Mouse (Mus musculus) c-Kit-positive CD71-positive TER-119-positive erythroid progenitor cells, embryonic 14.5 days (primary cell): ENCODE measurements around the gene Acsbg1.

ENCODE experiments used
- DNase-seq: peaks from one replicate; pipeline ENCODE4 v3.0.0-alpha.2; 2013; ENCODE audit warnings: low spot score

The Acsbg1 gene

GRCm38 (mm10) chr9:54668455-54668854, 6.8 kb upstream of the Acsbg1 start:
- DNase-seq = no peak

GRCm38 (mm10) chr9:54666116-54666515, 4.4 kb upstream of the Acsbg1 start:
- no peak for DNase-seq

- no peak for DNase-seq
Observed at GRCm38 (mm10) chr9:54664358-54664757, 2.7 kb upstream of the Acsbg1 start.

- DNase-seq = no peak
Observed at GRCm38 (mm10) chr9:54658773-54659172, 2.9 kb downstream of the Acsbg1 start.

GRCm38 (mm10) chr9:54656402-54656801, 5.3 kb downstream of the Acsbg1 start:
- DNase-seq = no peak

GRCm38 (mm10) chr9:54655846-54656245, 5.8 kb downstream of the Acsbg1 start:
- DNase-seq = no peak

- DNase-seq = no peak
Observed at GRCm38 (mm10) chr9:54652778-54653177, 8.9 kb downstream of the Acsbg1 start.

GRCm38 (mm10) chr9:54649360-54649759, 12.3 kb downstream of the Acsbg1 start:
- no peak for DNase-seq

GRCm38 (mm10) chr9:54647456-54647855, 14.2 kb downstream of the Acsbg1 start:
- no peak for DNase-seq

GRCm38 (mm10) chr9:54646252-54646651, 15.4 kb downstream of the Acsbg1 start:
- DNase-seq = no peak

- DNase-seq = no peak
Observed at GRCm38 (mm10) chr9:54645530-54645929, 16.1 kb downstream of the Acsbg1 start.

GRCm38 (mm10) chr9:54643179-54643578, 18.5 kb downstream of the Acsbg1 start:
- DNase-seq = no peak

GRCm38 (mm10) chr9:54642556-54642955, 19.1 kb downstream of the Acsbg1 start:
- DNase-seq = no peak

- no peak for DNase-seq
Observed at GRCm38 (mm10) chr9:54642149-54642548, 19.5 kb downstream of the Acsbg1 start.

GRCm38 (mm10) chr9:54641548-54641947, 20.1 kb downstream of the Acsbg1 start:
- DNase-seq = no peak

GRCm38 (mm10) chr9:54639192-54639591, 22.5 kb downstream of the Acsbg1 start:
- DNase-seq = no peak

GRCm38 (mm10) chr9:54637510-54638314, 24.0 kb downstream of the Acsbg1 start:
- DNase-seq = no peak

- no peak for DNase-seq
Observed at GRCm38 (mm10) chr9:54633401-54633800, 28.3 kb downstream of the Acsbg1 start.

GRCm38 (mm10) chr9:54630905-54631304, 30.8 kb downstream of the Acsbg1 start:
- no peak for DNase-seq

- no peak for DNase-seq
Observed at GRCm38 (mm10) chr9:54629613-54630261, 31.9 kb downstream of the Acsbg1 start.

- DNase-seq = no peak
Observed at GRCm38 (mm10) chr9:54628752-54629151, 32.9 kb downstream of the Acsbg1 start.

- no peak for DNase-seq
Observed at GRCm38 (mm10) chr9:54627240-54627639, 34.4 kb downstream of the Acsbg1 start.

- peak; percentile 49 for DNase-seq
Observed at GRCm38 (mm10) chr9:54614182-54614850, 47.4 kb downstream of the Acsbg1 start.
